Mouse (Mus musculus) ovary, postnatal 14 days (tissue): Measurements from ENCODE around the gene Gm13306.
"Not testable (repeated sequence)": the region's sequence is repeated elsewhere in the genome, so short reads cannot be mapped to it uniquely, and the experiment has no call there.

Source experiments
- DNase-seq: peaks from one replicate; pipeline ENCODE4 v3.0.0; 2022; ENCODE audit warnings: low spot score

Gene Gm13306

DNA sequence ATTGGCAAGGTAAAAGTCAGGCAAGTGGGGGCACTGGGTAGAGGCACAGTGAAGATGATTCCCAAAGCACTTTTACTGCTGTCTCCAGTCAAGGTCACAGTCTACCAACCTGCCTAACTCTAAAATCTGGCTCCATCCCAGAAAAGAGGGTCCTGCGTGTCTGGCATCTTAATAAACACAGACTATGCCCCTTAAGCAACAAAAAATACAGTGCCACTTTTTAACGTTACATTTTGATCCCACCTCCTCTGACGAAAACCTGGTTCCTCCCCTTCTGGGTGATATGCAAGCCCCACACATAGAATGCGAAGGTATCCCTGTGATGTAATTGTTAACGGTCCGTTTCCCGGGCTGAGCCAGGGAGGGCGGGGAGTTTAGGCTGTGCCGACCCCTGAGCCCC lies at the start of gene Gm13306:
Gm13306 (plus strand) TSS at position 301 of the 400 bp plus-strand sequence.
- DNase-seq, result not testable (repeated sequence)

DNA sequence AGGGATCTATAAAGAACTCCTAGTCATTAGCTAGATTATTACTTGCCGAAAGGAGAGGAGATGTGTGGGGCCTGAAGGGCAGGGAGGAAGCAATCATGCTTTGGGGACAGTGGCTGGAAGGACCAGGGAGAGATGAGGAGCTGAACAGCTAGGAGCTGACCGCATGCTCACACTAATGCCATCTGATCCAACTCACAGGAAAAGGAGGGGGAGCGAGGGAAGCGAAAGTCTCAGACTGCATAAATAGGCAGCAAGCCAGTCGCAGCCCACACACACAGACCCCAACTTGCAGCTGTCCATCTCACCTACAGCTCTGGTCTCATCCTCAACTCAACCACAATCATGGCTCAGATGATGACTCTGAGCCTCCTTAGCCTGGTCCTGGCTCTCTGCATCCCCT lies 38.7 kb upstream of the Gm13306 start, which contains the start of gene Gm13304:
Gm13304 (plus strand) TSS at position 301 of the 400 bp plus-strand sequence.
- not testable (repeated sequence) for DNase-seq

DNA sequence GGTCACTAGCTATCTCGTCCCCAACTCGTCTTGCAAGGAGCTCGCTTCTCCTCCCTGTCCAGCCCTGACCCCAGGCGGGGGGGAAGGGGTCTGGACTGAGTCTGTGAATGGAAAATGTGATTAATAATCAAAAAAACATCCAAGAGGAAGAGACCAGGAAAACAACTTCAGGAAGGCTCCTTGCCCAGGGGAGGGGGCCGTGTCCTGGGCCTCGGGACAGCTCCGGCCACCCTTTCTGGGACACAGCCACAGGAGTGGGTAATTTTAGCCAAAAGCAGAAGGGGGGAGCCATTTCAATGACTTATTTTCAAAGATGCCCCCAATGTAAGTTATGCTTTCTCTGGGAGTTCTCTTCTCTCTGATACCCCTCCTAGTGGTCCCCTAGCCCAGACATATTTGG lies 15.3 kb downstream of the Gm13306 start, which contains the start of gene Gm13305:
Gm13305 (minus strand) TSS at position 101 of the 400 bp plus-strand sequence.
- not testable (repeated sequence) for DNase-seq

DNA sequence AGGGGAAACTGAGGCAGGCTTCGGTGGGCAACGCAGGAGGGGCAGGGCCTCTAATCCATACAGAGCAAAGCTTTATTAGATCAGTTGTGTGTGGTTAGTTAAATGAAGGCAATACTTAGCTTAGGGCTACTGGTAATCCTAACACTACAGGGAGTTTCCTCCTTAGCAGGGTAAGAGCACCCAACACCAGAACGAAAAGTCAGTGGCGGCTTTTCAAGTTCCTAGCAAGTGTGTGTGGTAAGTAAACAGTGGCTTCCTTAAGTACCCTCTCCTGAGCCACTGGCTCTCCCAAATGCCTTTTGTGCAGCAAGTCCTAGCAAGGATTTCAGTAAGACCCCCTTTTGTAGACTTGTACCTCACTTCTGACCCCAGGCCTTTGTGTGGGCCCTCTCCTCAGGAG lies 25.0 kb downstream of the Gm13306 start:
- DNase-seq, result not testable (repeated sequence)

DNA sequence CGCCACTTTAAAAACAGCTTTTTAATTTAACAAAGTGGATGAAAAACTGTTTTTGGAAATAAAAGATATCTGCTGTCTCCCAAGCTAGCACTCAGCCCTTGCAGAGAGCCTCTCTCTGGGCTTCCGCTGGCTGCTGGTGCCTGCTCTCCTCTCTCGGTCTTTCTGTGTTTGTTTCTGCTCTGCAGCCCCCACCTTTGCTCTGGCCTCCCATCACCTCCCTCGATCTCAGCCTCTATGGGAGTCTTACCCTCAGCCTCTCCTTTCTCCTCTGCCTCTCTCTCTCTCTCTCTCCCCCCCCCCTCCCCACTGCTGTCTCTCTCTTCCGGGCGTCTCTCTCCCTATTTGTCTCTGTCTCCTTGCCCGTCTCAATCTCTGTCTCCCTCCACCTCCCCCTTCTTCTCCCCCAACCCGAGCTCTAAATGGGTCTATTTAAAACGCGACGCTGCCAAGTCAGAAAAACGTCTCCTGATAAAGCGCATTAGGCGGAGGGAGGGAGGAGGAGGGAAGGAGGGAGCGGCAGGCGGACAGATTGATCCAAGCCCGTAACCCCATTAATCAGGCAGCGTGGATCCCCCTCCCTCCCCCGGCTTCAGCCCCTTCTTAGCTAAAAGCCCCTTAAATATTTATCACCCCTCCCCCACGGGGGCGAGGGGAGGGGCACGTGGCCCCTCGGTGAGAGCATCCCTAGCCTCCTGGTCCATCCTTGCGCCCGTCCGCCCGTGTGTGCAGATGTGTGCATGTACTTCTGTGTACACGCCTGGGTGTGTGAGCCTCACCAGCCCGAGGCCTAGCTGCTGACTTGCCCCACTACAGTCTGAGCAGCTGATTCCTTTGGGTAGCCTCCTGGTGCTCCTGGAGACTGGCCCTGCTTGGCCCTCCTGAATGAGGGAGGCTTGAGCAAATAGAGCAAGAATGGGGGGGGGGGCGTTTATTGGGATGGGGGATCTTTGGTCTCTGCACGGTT lies 30.3 kb downstream of the Gm13306 start:
- not testable (repeated sequence) for DNase-seq

DNA sequence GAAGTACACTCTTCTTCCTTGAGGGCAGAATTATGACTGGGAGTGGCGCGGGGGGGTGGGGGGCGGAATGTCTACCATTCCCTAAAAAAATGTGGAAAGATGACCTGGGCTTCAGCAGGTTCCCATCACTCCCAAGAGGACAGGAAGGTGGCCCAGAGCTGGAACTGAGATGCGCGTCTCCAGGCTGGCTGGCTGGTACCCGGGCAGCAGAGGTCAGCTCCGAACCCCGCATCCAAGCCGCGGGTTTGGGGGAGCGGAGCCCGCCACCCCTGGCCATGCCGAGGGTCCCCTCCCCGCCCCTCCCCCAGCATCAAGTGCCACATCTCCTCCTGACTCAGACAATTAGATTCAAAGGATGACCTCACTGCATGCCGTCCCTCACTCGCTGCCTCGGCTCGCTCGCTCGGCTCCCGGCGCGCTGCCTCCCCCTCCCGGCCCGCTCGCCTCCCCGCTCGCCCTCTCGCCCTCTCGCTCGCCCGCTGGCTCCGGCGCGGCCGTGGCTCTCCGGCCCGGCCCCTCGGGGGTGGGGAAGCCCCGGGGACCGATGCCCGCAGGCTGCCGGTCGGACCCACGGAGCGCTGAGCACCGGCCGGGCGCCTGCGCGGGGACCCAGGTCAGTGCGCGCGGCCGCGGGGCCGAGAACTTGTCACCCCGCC lies 31.2 kb downstream of the Gm13306 start:
- DNase-seq, result not testable (repeated sequence)

DNA sequence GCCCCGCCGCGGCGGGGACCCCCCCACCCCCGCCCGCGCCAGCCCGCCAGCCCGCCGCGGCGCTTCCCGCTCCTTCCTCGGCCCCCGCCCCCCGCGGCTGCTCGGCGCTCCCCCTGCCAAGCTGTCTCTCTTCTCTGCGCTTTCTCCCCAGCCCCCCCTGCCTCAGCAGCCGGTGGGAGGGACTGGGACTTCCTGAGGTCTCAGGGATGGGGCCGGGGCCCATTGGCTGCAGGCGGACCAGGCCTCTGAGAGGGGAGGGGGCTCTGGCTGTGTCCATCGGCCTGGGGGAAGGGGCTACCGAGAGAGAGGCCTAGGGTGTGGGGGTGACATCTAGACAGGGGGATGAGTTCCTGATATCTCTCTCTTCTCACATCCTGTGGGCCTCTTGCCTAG lies 31.7 kb downstream of the Gm13306 start:
- DNase-seq, result not testable (repeated sequence)
